Mouse (Mus musculus) brain, embryonic 14.5 days (tissue): ENCODE results near the gene Proser2. TPM values are rescaled to one million over a fixed set of nuclear protein-coding genes. Genes with fewer than 3 reads are reported as not detected.
A peak's percentile ranks its signal among the peaks of the same experiment; 100 is the strongest.

Experiments used
- DNase-seq: peaks from one replicate; pipeline ENCODE4 v3.0.0-alpha.2; 2011; ENCODE audit warnings: low read depth
- CTCF ChIP-seq: fragments of 200-500 bp; IDR thresholded peaks from 2 replicates; pipeline ENCODE4 v1.5.1; 2012; ENCODE audit warnings: inconsistent platforms, mild to moderate bottlenecking, moderate library complexity, borderline replicate concordance; ENCODE audit not compliant: insufficient read depth, insufficient read length; ENCODE audit errors: extremely low read depth
- POLR2A ChIP-seq: fragments of 200-500 bp; IDR thresholded peaks from 2 replicates; pipeline ENCODE4 v1.6.1; 2012; ENCODE audit warnings: mild to moderate bottlenecking, inconsistent platforms, borderline replicate concordance; ENCODE audit not compliant: poor library complexity, insufficient read depth, insufficient read length, severe bottlenecking; ENCODE audit errors: extremely low read depth
- polyA plus RNA-seq: library from polyadenylated mRNA; depleted of rRNA; stranded (reverse); fragments of >200 nt; gene quantifications from 2 replicates; pipeline ENCODE4 v1.2.3, GENCODE M21; 2012; rRNA removed

Proser2 gene
- 2.4 and 3.1 TPM in 2 replicates for polyA plus RNA-seq

- DNase-seq = peak; percentile 89
- TF ChIP-seq CTCF = no peak
- TF ChIP-seq POLR2A = 0 out of 2 replicates have a peak, but pooled peaks have one; percentile 12
These were observed at the start of gene Proser2 for GRCm38 (mm10) chr2:6129555-6130355. Gene Proser2, minus strand, starts transcription at chr2:6130211.

- no peak for TF ChIP-seq POLR2A
- no peak for TF ChIP-seq CTCF
- DNase-seq = no peak
These were observed 49.7 kb upstream of the Proser2 start for GRCm38 (mm10) chr2:6179749-6180117.

- peak; percentile 20 for DNase-seq
- no peak for TF ChIP-seq CTCF
These were observed 49.1 kb upstream of the Proser2 start for GRCm38 (mm10) chr2:6178901-6179748.

- TF ChIP-seq POLR2A = no peak
- no peak for TF ChIP-seq CTCF
- DNase-seq = no peak
These were observed 43.0 kb upstream of the Proser2 start for GRCm38 (mm10) chr2:6173013-6173412.

- DNase-seq = no peak
- TF ChIP-seq CTCF (no peak), POLR2A (no peak)
These were observed 38.5 kb upstream of the Proser2 start for GRCm38 (mm10) chr2:6168560-6168959.

- peak; percentile 75; the same call in 1 of the 2 replicates for TF ChIP-seq CTCF
- no peak for TF ChIP-seq POLR2A
- DNase-seq = peak; percentile 86
These were observed 38.0 kb upstream of the Proser2 start for GRCm38 (mm10) chr2:6167843-6168558.

GRCm38 (mm10) chr2:6165771-6166170 is 35.8 kb upstream of the Proser2 start:
- no peak for DNase-seq
- TF ChIP-seq POLR2A (no peak), CTCF (no peak)

- no peak for TF ChIP-seq CTCF
- TF ChIP-seq POLR2A = no peak
- peak; percentile 42 for DNase-seq
These were observed 34.7 kb upstream of the Proser2 start for GRCm38 (mm10) chr2:6164606-6165290.

- TF ChIP-seq POLR2A (no peak), CTCF (no peak)
- no peak for DNase-seq
These were observed 32.5 kb upstream of the Proser2 start for GRCm38 (mm10) chr2:6162366-6163040.

- no peak for TF ChIP-seq CTCF
- no peak for TF ChIP-seq POLR2A
- no peak for DNase-seq
These were observed 29.7 kb upstream of the Proser2 start for GRCm38 (mm10) chr2:6159735-6160134.
